Mouse (Mus musculus) midbrain, embryonic 11.5 days (tissue): Measurements from ENCODE around the gene Uvssa. TPM values are rescaled to one million over a fixed set of nuclear protein-coding genes. Genes with fewer than 3 reads are reported as not detected.

Experiments
- ATAC-seq: fragments of 200-750 bp; cut with Nextera tagmentation; 2 replicates; pipeline ENCODE4 v1.8.0; 2017; ENCODE audit warnings: moderate TSS enrichment, moderate library complexity; ENCODE audit not compliant: low FRiP score
- DNase-seq: peaks from one replicate; pipeline ENCODE4 v3.0.0; 2015; ENCODE audit warnings: low spot score; ENCODE audit errors: missing footprints
- H3K27ac ChIP-seq: fragments of 300-500 bp; sonication (generic); 2 replicates; pipeline ENCODE4 v1.5.1; 2014; ENCODE audit warnings: low read depth, low read length
- H3K27me3 ChIP-seq: fragments of 300-500 bp; sonication (generic); 2 replicates; pipeline ENCODE4 v1.6.1; 2014; ENCODE audit warnings: mild to moderate bottlenecking, low read length, moderate library complexity, mixed read lengths; ENCODE audit not compliant: control insufficient read depth, insufficient read depth
- H3K36me3 ChIP-seq: fragments of 300-500 bp; sonication (generic); 2 replicates; pipeline ENCODE4 v1.6.1; 2014; ENCODE audit warnings: mild to moderate bottlenecking, low read length, moderate library complexity, mixed read lengths; ENCODE audit not compliant: control insufficient read depth, insufficient read depth
- H3K4me1 ChIP-seq: fragments of 300-500 bp; sonication (generic); 2 replicates; pipeline ENCODE4 v1.6.1; 2014; ENCODE audit warnings: low read length; ENCODE audit not compliant: control insufficient read depth, insufficient read depth
- H3K4me2 ChIP-seq: fragments of 300-500 bp; sonication (generic); 2 replicates; pipeline ENCODE4 v1.6.1; 2014; ENCODE audit warnings: mild to moderate bottlenecking, moderate library complexity
- H3K4me3 ChIP-seq: fragments of 300-500 bp; sonication (generic); 2 replicates; pipeline ENCODE4 v1.5.1; 2014; ENCODE audit warnings: low read depth, low read length
- H3K9ac ChIP-seq: fragments of 300-500 bp; sonication (generic); 2 replicates; pipeline ENCODE4 v1.6.1; 2014; ENCODE audit warnings: low read length
- H3K9me3 ChIP-seq: fragments of 300-500 bp; sonication (generic); 2 replicates; pipeline ENCODE4 v1.6.1; 2016; ENCODE audit warnings: low read length; ENCODE audit not compliant: control insufficient read depth
- WGBS: fragments of 180-500 bp; shearing (Covaris S2); extraction: QIAGEN DNeasy Blood & Tissue Kit; methylation state at CpG from one replicate; pipeline ENCODE4 v1.1.7; 2014; 5-methylcytosine and 5-hydroxymethylcytosine counted together
- polyA plus RNA-seq: library from polyadenylated mRNA; unstranded; fragments of >200 nt; fragmentation: Nextera tagmentation; extraction: Ambion mirVana; gene quantifications from 2 replicates; pipeline ENCODE4 v1.2.1, GENCODE M21; 2014

Gene Uvssa
- polyA plus RNA-seq, 1 experiment from 2014 or later: 6.1 TPM

DNA sequence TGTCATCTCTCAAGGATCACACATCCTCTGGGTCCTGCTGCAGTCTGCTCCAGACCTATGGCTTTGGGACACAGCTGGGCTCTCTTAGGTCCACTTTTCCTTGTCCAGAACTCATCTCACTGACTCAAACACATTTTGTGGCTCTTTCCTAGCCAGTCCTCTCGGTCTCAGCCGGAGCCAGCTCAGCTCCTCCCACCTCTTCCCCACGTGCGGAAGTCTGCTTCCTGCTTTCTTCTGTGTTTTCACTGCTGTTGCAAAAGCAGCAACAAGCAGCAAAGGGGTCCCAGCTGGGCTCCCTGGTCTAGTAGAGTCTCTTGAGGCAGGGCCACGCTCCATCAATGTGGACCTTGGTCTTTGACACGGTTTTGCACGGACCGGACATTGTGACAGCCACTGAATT is 77.4 kb downstream of the Uvssa start:
- H3K9ac ChIP-seq: no peak overlapping the region
- no peak overlapping the region for H3K4me3 ChIP-seq
- H3K27ac ChIP-seq: no peak overlapping the region
- ATAC-seq (no peak), DNase-seq (no peak)
- no peaks in the 10 kb centered on the region for H3K4me1 ChIP-seq
- no peaks in the 10 kb centered on the region for H3K27me3 ChIP-seq
- H3K9me3 ChIP-seq: no peaks in the 10 kb centered on the region
- H3K36me3 ChIP-seq: no peaks in the 10 kb centered on the region
- 76% methylated on average over 8 of the region's 8 CpGs for WGBS
- H3K4me2 ChIP-seq: no peak overlapping the region

- no peak overlapping the region for H3K4me2 ChIP-seq
- no peaks in the 10 kb centered on the region for H3K9me3 ChIP-seq
- H3K4me1 ChIP-seq: no peaks in the 10 kb centered on the region
- DNase-seq: no peak
- H3K36me3 ChIP-seq: no peaks in the 10 kb centered on the region
- no peak overlapping the region for H3K4me3 ChIP-seq
- no peak overlapping the region for H3K27ac ChIP-seq
- 69% methylated on average over 3 of the region's 3 CpGs for WGBS
- ATAC-seq: no peak
- H3K9ac ChIP-seq: no peak overlapping the region
- no peaks in the 10 kb centered on the region for H3K27me3 ChIP-seq
These were observed 79.8 kb downstream of the Uvssa start for GRCm38 (mm10) chr5:33458132-33458622.

GRCm38 (mm10) chr5:33459111-33459510 is 80.8 kb downstream of the Uvssa start:
- 80% methylated on average over 2 of the region's 2 CpGs for WGBS
- no peaks in the 10 kb centered on the region for H3K27me3 ChIP-seq
- H3K9ac ChIP-seq: no peak overlapping the region
- H3K27ac ChIP-seq: no peak overlapping the region
- H3K9me3 ChIP-seq: no peaks in the 10 kb centered on the region
- H3K4me1 ChIP-seq: no peaks in the 10 kb centered on the region
- ATAC-seq (no peak), DNase-seq (no peak)
- no peak overlapping the region for H3K4me3 ChIP-seq
- H3K4me2 ChIP-seq: no peak overlapping the region
- H3K36me3 ChIP-seq: no peaks in the 10 kb centered on the region

DNA sequence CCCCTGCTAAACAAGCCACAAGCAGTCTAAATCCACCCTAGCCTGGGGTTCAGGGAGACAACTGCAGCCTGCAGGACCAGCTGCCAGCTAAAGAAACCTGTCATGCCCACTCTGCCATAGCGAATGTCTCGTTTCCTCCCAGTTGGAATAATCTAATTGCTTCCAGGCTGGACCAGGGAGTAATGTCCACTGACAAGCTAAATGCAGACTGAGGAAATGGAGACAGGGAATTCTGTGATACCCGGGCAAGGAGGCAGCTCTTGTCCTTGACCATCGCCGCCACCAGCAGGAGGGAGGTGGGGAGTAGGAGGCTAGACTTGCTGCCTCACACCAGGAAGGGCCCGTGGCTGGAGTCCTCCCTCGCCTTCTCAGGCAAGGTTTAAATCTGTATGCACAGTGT is 86.0 kb downstream of the Uvssa start:
- 78% methylated on average over 7 of the region's 7 CpGs for WGBS
- Histone ChIP-seq H3K4me1 (peaks cover 3% of the 10 kb centered on the region), H3K9me3 (no peaks in the 10 kb centered on the region), H3K4me2 (no peak overlapping the region), H3K27ac (no peak overlapping the region), H3K27me3 (no peaks in the 10 kb centered on the region), H3K36me3 (no peaks in the 10 kb centered on the region), H3K4me3 (no peak overlapping the region), H3K9ac (no peak overlapping the region)
- DNase-seq (no peak), ATAC-seq (no peak)

DNA sequence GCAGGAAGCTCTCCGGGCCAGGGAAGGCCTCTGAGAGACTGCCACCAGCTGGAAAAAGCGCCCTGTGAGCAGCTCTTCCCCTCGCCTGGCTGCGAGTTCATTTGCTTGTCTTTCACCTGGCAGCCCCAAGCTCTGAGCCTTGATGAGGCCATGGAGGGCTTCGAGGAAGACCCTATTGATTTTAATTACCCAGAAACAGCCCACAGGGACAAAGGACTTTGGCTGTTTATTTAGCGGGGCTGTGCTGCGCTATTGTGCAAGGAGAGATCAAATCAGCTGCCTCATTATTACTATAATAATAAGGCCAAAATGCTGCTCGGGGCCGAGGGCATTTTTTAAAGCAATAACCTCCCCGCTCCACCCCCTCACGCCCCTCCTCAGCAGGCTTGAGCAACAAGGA is 87.1 kb downstream of the Uvssa start:
- Histone ChIP-seq H3K4me3 (no peak overlapping the region), H3K36me3 (no peaks in the 10 kb centered on the region), H3K4me1 (peaks cover 3% of the 10 kb centered on the region), H3K27ac (peak overlapping the region; percentile 6), H3K4me2 (no peak overlapping the region), H3K27me3 (no peaks in the 10 kb centered on the region), H3K9me3 (no peaks in the 10 kb centered on the region), H3K9ac (no peak overlapping the region; the same call in 1 of the 2 replicates)
- ATAC-seq (peak; percentile 27; the same call in 1 of the 2 replicates), DNase-seq (peak; percentile 82)
- 54% methylated on average over 11 of the region's 11 CpGs for WGBS

Other genes with a start within 250 kb of the Uvssa start
- gene Spon2, start 160.1 kb upstream of the Uvssa start, polyA plus RNA-seq: 2.0 and 3.5 TPM in 2 replicates
- gene Ctbp1, start 103.6 kb upstream of the Uvssa start, polyA plus RNA-seq: 487 and 546 TPM in 2 replicates
- 149 and 157 TPM in 2 replicates for gene Maea, start 43.0 kb upstream of the Uvssa start, polyA plus RNA-seq
- gene Nkx1-1, start 55.4 kb downstream of the Uvssa start, polyA plus RNA-seq: 0.40 and 0.48 TPM in 2 replicates